Mouse (Mus musculus): ENCODE results near the gene Glyctk. TPM values are rescaled to one million over a fixed set of nuclear protein-coding genes. Genes with fewer than 3 reads are reported as not detected.

Gene Glyctk
- polyA plus RNA-seq, 2 experiments = 11.6 to 13.0 TPM

DNA sequence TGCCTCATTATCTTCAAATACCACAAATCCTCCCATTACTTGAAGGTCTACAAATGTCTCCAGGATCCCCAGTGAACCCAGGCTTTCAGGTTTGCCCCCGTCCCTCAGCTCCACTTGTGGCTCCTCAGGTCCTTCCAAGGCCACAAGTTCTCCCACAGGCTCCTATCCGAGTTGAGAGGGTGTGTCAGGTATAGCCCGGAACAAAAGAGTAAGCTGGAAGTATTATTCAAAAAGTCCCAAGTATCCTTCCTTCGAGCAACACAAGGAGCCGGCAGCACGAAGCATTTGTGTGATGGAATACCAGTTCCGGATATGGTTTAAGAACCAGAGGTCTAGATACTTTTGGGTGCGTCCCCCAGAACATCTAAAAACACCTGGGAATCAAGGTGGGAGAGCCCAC lies 34.1 kb upstream of the Glyctk start:
- Histone ChIP-seq H3K36me3 (replicated peaks; ENCODE audit: control insufficient read depth, insufficient read depth, low read depth) (peaks cover 55% of the 10 kb centered on the region), H3K9ac (replicated peaks) (no peak overlapping the region), H3K4me2 (ENCODE audit: low read depth) (no peak overlapping the region), H3K27ac (no peak overlapping the region), H3K27me3 (ENCODE audit: control insufficient read depth, insufficient read depth, low read length) (no peaks in the 10 kb centered on the region), H3K9me3 (ENCODE audit: control insufficient read depth, low read length) (no peaks in the 10 kb centered on the region), H3K4me1 (replicated peaks; ENCODE audit: control insufficient read depth in 2 of 2, insufficient read depth in 2 of 2, low read length in 1 of 2) (no peaks in the 10 kb centered on the region), H3K4me3 (ENCODE audit: insufficient read depth in 1 of 2, low read depth in 2 of 2, low read length in 2 of 2) (no peak overlapping the region)
- ATAC-seq (ENCODE audit: insufficient read depth) (no peak), DNase-seq (ENCODE audit: low read depth in 3 of 3, low spot score in 3 of 3) (no peak)
- TF ChIP-seq CTCF (IDR thresholded peaks at IDR 0.05; ENCODE audit: low read depth) (no peak), EP300 (IDR thresholded peaks at IDR 0.05; ENCODE audit: low read depth) (no peak)
- WGBS (ENCODE audit: insufficient replicate concordance) = 82% methylated on average over 8 of the region's 8 CpGs

- no peak for ATAC-seq (ENCODE audit: insufficient read depth)
- peaks cover 62% of the 10 kb centered on the region for H3K36me3 ChIP-seq (replicated peaks; ENCODE audit: control insufficient read depth, insufficient read depth, low read depth)
- WGBS (ENCODE audit: insufficient replicate concordance) = 94% methylated on average over 1 of the region's 1 CpGs
- no peaks in the 10 kb centered on the region for H3K4me1 ChIP-seq (replicated peaks; ENCODE audit: control insufficient read depth in 2 of 2, insufficient read depth in 2 of 2, low read length in 1 of 2)
- H3K9me3 ChIP-seq (ENCODE audit: control insufficient read depth, low read length) = no peaks in the 10 kb centered on the region
- H3K4me3 ChIP-seq (ENCODE audit: insufficient read depth in 1 of 2, low read depth in 2 of 2, low read length in 2 of 2) = no peak overlapping the region
- H3K4me2 ChIP-seq (ENCODE audit: low read depth) = no peak overlapping the region
- H3K27ac ChIP-seq = no peak overlapping the region
- no peak for TF ChIP-seq CTCF (IDR thresholded peaks at IDR 0.05; ENCODE audit: low read depth)
- no peak for TF ChIP-seq EP300 (IDR thresholded peaks at IDR 0.05; ENCODE audit: low read depth)
- no peak overlapping the region for H3K9ac ChIP-seq (replicated peaks)
- H3K27me3 ChIP-seq (ENCODE audit: control insufficient read depth, insufficient read depth, low read length) = no peaks in the 10 kb centered on the region
- DNase-seq (ENCODE audit: low read depth in 3 of 3, low spot score in 3 of 3) = no peak
Measured at GRCm38 (mm10) chr9:106191355-106191754, 33.4 kb upstream of the Glyctk start.

GRCm38 (mm10) chr9:106183996-106184395 lies 26.1 kb upstream of the Glyctk start:
- Histone ChIP-seq H3K36me3 (replicated peaks; ENCODE audit: control insufficient read depth, insufficient read depth, low read depth) (peaks cover 96% of the 10 kb centered on the region), H3K27ac (no peak overlapping the region), H3K9me3 (ENCODE audit: control insufficient read depth, low read length) (no peaks in the 10 kb centered on the region), H3K4me3 (ENCODE audit: insufficient read depth in 1 of 2, low read depth in 2 of 2, low read length in 2 of 2) (no peak overlapping the region), H3K9ac (replicated peaks) (no peak overlapping the region), H3K4me2 (ENCODE audit: low read depth) (no peak overlapping the region), H3K27me3 (ENCODE audit: control insufficient read depth, insufficient read depth, low read length) (no peaks in the 10 kb centered on the region), H3K4me1 (replicated peaks; ENCODE audit: control insufficient read depth in 2 of 2, insufficient read depth in 2 of 2, low read length in 1 of 2) (no peaks in the 10 kb centered on the region)
- DNase-seq (ENCODE audit: low read depth in 3 of 3, low spot score in 3 of 3) (no peak), ATAC-seq (ENCODE audit: insufficient read depth) (no peak)
- no peak for TF ChIP-seq EP300 (IDR thresholded peaks at IDR 0.05; ENCODE audit: low read depth)
- TF ChIP-seq CTCF (IDR thresholded peaks at IDR 0.05; ENCODE audit: low read depth) = no peak
- 84% methylated on average over 5 of the region's 5 CpGs for WGBS (ENCODE audit: insufficient replicate concordance)

- no peak overlapping the region for H3K27ac ChIP-seq
- DNase-seq (ENCODE audit: low read depth in 3 of 3, low spot score in 3 of 3) (no peak), ATAC-seq (ENCODE audit: insufficient read depth) (no peak)
- H3K4me2 ChIP-seq (ENCODE audit: low read depth) = no peak overlapping the region
- TF ChIP-seq EP300 (IDR thresholded peaks at IDR 0.05; ENCODE audit: low read depth) (no peak), CTCF (IDR thresholded peaks at IDR 0.05; ENCODE audit: low read depth) (no peak)
- no peak overlapping the region for H3K9ac ChIP-seq (replicated peaks)
- H3K27me3 ChIP-seq (ENCODE audit: control insufficient read depth, insufficient read depth, low read length) = no peaks in the 10 kb centered on the region
- H3K36me3 ChIP-seq (replicated peaks; ENCODE audit: control insufficient read depth, insufficient read depth, low read depth) = peaks cover 95% of the 10 kb centered on the region
- no peaks in the 10 kb centered on the region for H3K4me1 ChIP-seq (replicated peaks; ENCODE audit: control insufficient read depth in 2 of 2, insufficient read depth in 2 of 2, low read length in 1 of 2)
- H3K9me3 ChIP-seq (ENCODE audit: control insufficient read depth, low read length) = no peaks in the 10 kb centered on the region
- H3K4me3 ChIP-seq (ENCODE audit: insufficient read depth in 1 of 2, low read depth in 2 of 2, low read length in 2 of 2) = no peak overlapping the region
- 80% methylated on average over 4 of the region's 4 CpGs for WGBS (ENCODE audit: insufficient replicate concordance)
Measured at GRCm38 (mm10) chr9:106182146-106182545, 24.2 kb upstream of the Glyctk start.

DNA sequence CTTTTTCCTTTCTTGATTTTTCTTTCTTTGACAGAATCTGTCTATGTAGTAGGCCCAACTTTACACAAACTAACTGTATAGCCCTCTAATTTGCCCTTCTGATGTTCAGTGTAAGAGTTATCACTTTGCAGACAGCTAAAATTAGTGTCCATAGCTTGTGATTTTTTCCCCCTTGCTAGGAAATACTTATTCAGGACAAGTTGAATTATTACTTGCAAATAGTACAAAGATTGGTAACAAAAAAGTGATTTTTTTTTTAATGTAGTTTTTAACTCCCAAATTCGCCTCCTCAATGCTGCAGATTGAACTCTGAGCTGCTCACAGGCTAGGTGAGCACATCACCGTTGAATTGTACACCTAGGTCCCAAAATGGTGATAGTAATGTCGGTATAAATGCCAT lies 22.0 kb upstream of the Glyctk start:
- 90% methylated on average over 3 of the region's 3 CpGs for WGBS (ENCODE audit: insufficient replicate concordance)
- TF ChIP-seq CTCF (IDR thresholded peaks at IDR 0.05; ENCODE audit: low read depth) (no peak), EP300 (IDR thresholded peaks at IDR 0.05; ENCODE audit: low read depth) (no peak)
- Histone ChIP-seq H3K27ac (no peak overlapping the region), H3K4me3 (ENCODE audit: insufficient read depth in 1 of 2, low read depth in 2 of 2, low read length in 2 of 2) (no peak overlapping the region), H3K27me3 (ENCODE audit: control insufficient read depth, insufficient read depth, low read length) (no peaks in the 10 kb centered on the region), H3K4me1 (replicated peaks; ENCODE audit: control insufficient read depth in 2 of 2, insufficient read depth in 2 of 2, low read length in 1 of 2) (no peaks in the 10 kb centered on the region; a peak in 1 of 4 replicates), H3K9ac (replicated peaks) (no peak overlapping the region), H3K4me2 (ENCODE audit: low read depth) (no peak overlapping the region), H3K36me3 (replicated peaks; ENCODE audit: control insufficient read depth, insufficient read depth, low read depth) (peaks cover 85% of the 10 kb centered on the region), H3K9me3 (ENCODE audit: control insufficient read depth, low read length) (no peaks in the 10 kb centered on the region)
- ATAC-seq (ENCODE audit: insufficient read depth) (no peak), DNase-seq (ENCODE audit: low read depth in 3 of 3, low spot score in 3 of 3) (no peak)
